Mouse (Mus musculus): ENCODE results near the gene Agr2. TPM values are rescaled to one million over a fixed set of nuclear protein-coding genes. Genes with fewer than 3 reads are reported as not detected.

Gene Agr2
- total RNA-seq, 1 experiment, result not detected

GRCm38 (mm10) chr12:36041703-36042347 is 49.1 kb downstream of the Agr2 start:
- Histone ChIP-seq H3K4me1 (ENCODE audit: control insufficient read depth in 2 of 2, insufficient read depth in 2 of 2, low read length in 2 of 2, poor library complexity in 1 of 2) (peaks cover 0 to 2% of the 10 kb centered on the region in 2 experiments; a peak in 1 of 4 replicates), H3K36me3 (ENCODE audit: control insufficient read depth, insufficient read depth, low read length, poor library complexity, severe bottlenecking) (no peaks in the 10 kb centered on the region), H3K9me3 (ENCODE audit: control insufficient read depth, insufficient read depth, low read depth, low read length) (no peaks in the 10 kb centered on the region), H3K9ac (ENCODE audit: insufficient read depth, low read depth, low read length, poor library complexity, severe bottlenecking) (peak overlapping the region; percentile 92), H3K4me3 (ENCODE audit: insufficient read depth in 1 of 2, low read depth in 1 of 2, low read length in 2 of 2, poor library complexity in 1 of 2, severe bottlenecking in 1 of 2) (peak overlapping the region; percentile 94 to 97), H3K27ac (ENCODE audit: insufficient read depth, low read depth, low read length, poor library complexity, severe bottlenecking) (no peak overlapping the region; the same call in 1 of the 2 replicates)
- no peak for TF ChIP-seq HCFC1 (IDR thresholded peaks at IDR 0.05; ENCODE audit: borderline replicate concordance, insufficient read depth, low read length)
- TF ChIP-seq ZNF384 (IDR thresholded peaks at IDR 0.05; ENCODE audit: low read depth, low read length), result no peak
- TF ChIP-seq MAFK (IDR thresholded peaks at IDR 0.05; ENCODE audit: insufficient read depth, low read depth, low read length), result no peak
- TF ChIP-seq CHD2 (IDR thresholded peaks at IDR 0.05; ENCODE audit: low read depth, low read length), result no peak
- no peak for TF ChIP-seq ZC3H11A (IDR thresholded peaks at IDR 0.05; ENCODE audit: borderline replicate concordance, low read depth, low read length)
- in situ Hi-C loops (cut with MboI; ENCODE audit: low sequenced_read_pairs in 2 of 2, unreplicated experiment in 2 of 2), result no loop called here
- peak; percentile 31 for DNase-seq (ENCODE audit: low read depth, low spot score)

- DNase-seq (ENCODE audit: low read depth, low spot score), result peak; percentile 85
- no peak for TF ChIP-seq CHD2 (IDR thresholded peaks at IDR 0.05; ENCODE audit: low read depth, low read length)
- no peak for TF ChIP-seq MAFK (IDR thresholded peaks at IDR 0.05; ENCODE audit: insufficient read depth, low read depth, low read length)
- TF ChIP-seq ZNF384 (IDR thresholded peaks at IDR 0.05; ENCODE audit: low read depth, low read length), result no peak
- 0 out of 2 replicates have a peak, but pooled peaks have one; percentile 48 for TF ChIP-seq HCFC1 (IDR thresholded peaks at IDR 0.05; ENCODE audit: borderline replicate concordance, insufficient read depth, low read length)
- no peak for TF ChIP-seq ZC3H11A (IDR thresholded peaks at IDR 0.05; ENCODE audit: borderline replicate concordance, low read depth, low read length)
- Histone ChIP-seq H3K4me1 (ENCODE audit: control insufficient read depth in 2 of 2, insufficient read depth in 2 of 2, low read length in 2 of 2, poor library complexity in 1 of 2) (peaks cover 0 to 2% of the 10 kb centered on the region in 2 experiments; a peak in 1 of 4 replicates), H3K4me3 (ENCODE audit: insufficient read depth in 1 of 2, low read depth in 1 of 2, low read length in 2 of 2, poor library complexity in 1 of 2, severe bottlenecking in 1 of 2) (peak within 1 kb of the TSS; percentile 94 to 97), H3K9ac (ENCODE audit: insufficient read depth, low read depth, low read length, poor library complexity, severe bottlenecking) (peak within 1 kb of the TSS; percentile 92), H3K9me3 (ENCODE audit: control insufficient read depth, insufficient read depth, low read depth, low read length) (no peaks in the 10 kb centered on the region), H3K27ac (ENCODE audit: insufficient read depth, low read depth, low read length, poor library complexity, severe bottlenecking) (no peak within 1 kb of the TSS; the same call in 1 of the 2 replicates), H3K36me3 (ENCODE audit: control insufficient read depth, insufficient read depth, low read length, poor library complexity, severe bottlenecking) (no peaks in the 10 kb centered on the region)
- in situ Hi-C loops (cut with MboI; ENCODE audit: low sequenced_read_pairs in 2 of 2, unreplicated experiment in 2 of 2), result no loop called here
These were observed 49.7 kb downstream of the Agr2 start, which contains the start of gene Tspan13 for GRCm38 (mm10) chr12:36042348-36042778. Tspan13 (minus strand) TSS chr12:36042500.

DNA sequence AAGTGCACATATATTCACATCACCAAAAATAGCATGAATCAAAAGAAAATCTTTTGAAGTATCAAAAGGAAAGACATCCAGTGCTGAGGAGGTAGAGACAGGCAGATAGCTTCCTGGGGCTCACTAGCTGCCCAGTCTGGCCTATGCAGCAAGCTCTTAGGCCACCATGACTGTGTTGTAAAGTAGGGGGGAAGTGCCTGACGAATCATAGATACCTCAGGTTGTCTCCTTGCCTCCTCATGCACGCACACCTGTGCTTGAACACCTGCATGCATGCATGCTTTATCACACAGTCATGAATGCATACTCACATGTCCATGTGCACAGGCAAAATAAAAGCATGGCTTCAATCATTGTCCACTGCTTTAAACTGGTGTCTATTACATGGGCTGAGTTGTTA is 52.0 kb downstream of the Agr2 start:
- Histone ChIP-seq H3K9me3 (ENCODE audit: control insufficient read depth, insufficient read depth, low read depth, low read length) (no peaks in the 10 kb centered on the region), H3K4me3 (ENCODE audit: insufficient read depth in 1 of 2, low read depth in 1 of 2, low read length in 2 of 2, poor library complexity in 1 of 2, severe bottlenecking in 1 of 2) (no peak overlapping the region), H3K27ac (ENCODE audit: insufficient read depth, low read depth, low read length, poor library complexity, severe bottlenecking) (no peak overlapping the region), H3K36me3 (ENCODE audit: control insufficient read depth, insufficient read depth, low read length, poor library complexity, severe bottlenecking) (no peaks in the 10 kb centered on the region), H3K4me1 (ENCODE audit: control insufficient read depth in 2 of 2, insufficient read depth in 2 of 2, low read length in 2 of 2, poor library complexity in 1 of 2) (peaks cover 0 to 2% of the 10 kb centered on the region in 2 experiments; a peak in 1 of 4 replicates), H3K9ac (ENCODE audit: insufficient read depth, low read depth, low read length, poor library complexity, severe bottlenecking) (no peak overlapping the region)
- in situ Hi-C loops (cut with MboI; ENCODE audit: low sequenced_read_pairs in 2 of 2, unreplicated experiment in 2 of 2), result no loop called here
- TF ChIP-seq HCFC1 (IDR thresholded peaks at IDR 0.05; ENCODE audit: borderline replicate concordance, insufficient read depth, low read length) (no peak), CHD2 (IDR thresholded peaks at IDR 0.05; ENCODE audit: low read depth, low read length) (no peak), MAFK (IDR thresholded peaks at IDR 0.05; ENCODE audit: insufficient read depth, low read depth, low read length) (no peak), ZNF384 (IDR thresholded peaks at IDR 0.05; ENCODE audit: low read depth, low read length) (no peak), ZC3H11A (IDR thresholded peaks at IDR 0.05; ENCODE audit: borderline replicate concordance, low read depth, low read length) (no peak)
- no peak for DNase-seq (ENCODE audit: low read depth, low spot score)

DNA sequence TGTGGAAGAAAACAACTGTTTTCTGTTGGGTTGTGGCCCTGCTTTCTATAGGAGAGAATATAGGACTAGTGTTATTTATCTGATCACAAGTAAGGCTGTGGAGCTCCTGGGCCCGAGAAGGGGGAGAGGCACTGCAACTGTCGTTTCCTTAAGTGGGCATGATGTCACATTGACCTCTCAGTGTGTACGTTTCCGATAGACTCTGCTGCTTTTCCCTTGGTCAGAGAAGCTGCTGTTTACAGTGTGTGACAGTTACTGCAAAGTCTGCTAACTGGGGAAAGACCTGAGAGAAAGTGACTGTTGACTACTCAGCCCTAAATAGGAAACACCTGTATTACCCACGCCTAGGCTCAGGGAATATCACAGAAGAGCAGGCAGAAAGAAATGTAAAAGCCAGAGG is 53.5 kb downstream of the Agr2 start:
- TF ChIP-seq CHD2 (IDR thresholded peaks at IDR 0.05; ENCODE audit: low read depth, low read length) (no peak), MAFK (IDR thresholded peaks at IDR 0.05; ENCODE audit: insufficient read depth, low read depth, low read length) (no peak), ZC3H11A (IDR thresholded peaks at IDR 0.05; ENCODE audit: borderline replicate concordance, low read depth, low read length) (no peak), HCFC1 (IDR thresholded peaks at IDR 0.05; ENCODE audit: borderline replicate concordance, insufficient read depth, low read length) (no peak), ZNF384 (IDR thresholded peaks at IDR 0.05; ENCODE audit: low read depth, low read length) (no peak)
- DNase-seq (ENCODE audit: low read depth, low spot score), result no peak
- no peak overlapping the region for H3K4me3 ChIP-seq (ENCODE audit: insufficient read depth in 1 of 2, low read depth in 1 of 2, low read length in 2 of 2, poor library complexity in 1 of 2, severe bottlenecking in 1 of 2)
- H3K9ac ChIP-seq (ENCODE audit: insufficient read depth, low read depth, low read length, poor library complexity, severe bottlenecking), result no peak overlapping the region
- H3K36me3 ChIP-seq (ENCODE audit: control insufficient read depth, insufficient read depth, low read length, poor library complexity, severe bottlenecking), result no peaks in the 10 kb centered on the region
- peaks cover 0 to 2% of the 10 kb centered on the region in 2 experiments; a peak in 1 of 4 replicates for H3K4me1 ChIP-seq (ENCODE audit: control insufficient read depth in 2 of 2, insufficient read depth in 2 of 2, low read length in 2 of 2, poor library complexity in 1 of 2)
- no peaks in the 10 kb centered on the region for H3K9me3 ChIP-seq (ENCODE audit: control insufficient read depth, insufficient read depth, low read depth, low read length)
- in situ Hi-C loops (cut with MboI; ENCODE audit: low sequenced_read_pairs in 2 of 2, unreplicated experiment in 2 of 2), result no loop called here
- no peak overlapping the region for H3K27ac ChIP-seq (ENCODE audit: insufficient read depth, low read depth, low read length, poor library complexity, severe bottlenecking)
